Mouse (Mus musculus): ENCODE results near the gene Psmc1. TPM values are rescaled to one million over a fixed set of nuclear protein-coding genes. Genes with fewer than 3 reads are reported as not detected.

The Psmc1 gene
- 155 and 160 TPM in 2 replicates for polyA plus RNA-seq (2015; fragmentation: Nextera tagmentation; extraction: Ambion mirVana)

DNA sequence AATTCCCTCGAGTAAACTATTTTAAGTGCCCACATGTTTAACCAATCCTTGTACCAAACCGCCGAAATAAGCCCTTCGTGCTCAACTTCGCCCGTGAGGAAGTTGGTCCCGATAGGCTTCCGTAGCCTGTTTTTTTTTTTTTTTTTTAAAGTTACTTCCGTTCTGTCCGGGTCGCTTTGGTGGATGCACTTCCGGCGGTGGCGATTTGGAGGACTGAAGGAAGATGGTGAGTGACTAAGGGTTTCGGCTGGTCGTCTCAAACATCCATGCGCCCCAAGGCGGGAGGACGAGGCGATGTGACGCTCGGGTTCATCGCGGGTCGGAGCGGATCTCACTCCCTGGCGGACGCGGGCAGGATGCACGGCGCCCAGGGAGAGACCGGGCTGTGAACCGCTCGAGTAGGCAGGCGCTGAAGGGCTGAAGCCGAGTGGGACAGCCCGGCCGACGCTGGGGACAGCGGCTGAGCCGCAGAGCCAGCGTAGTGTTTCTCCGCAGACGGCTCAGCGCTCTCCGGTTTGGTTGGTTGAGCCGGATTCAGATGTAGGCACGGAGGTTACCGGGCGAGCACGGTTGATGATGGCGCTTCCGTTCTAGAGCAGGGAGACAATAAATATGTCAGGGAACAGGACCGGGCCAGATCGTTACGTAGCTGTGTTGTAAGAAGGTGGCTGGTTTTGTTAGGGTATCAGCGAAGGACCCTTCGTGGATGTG lies at the start of gene Psmc1:
Gene Psmc1, plus strand, starts transcription at position 169 of the 711 bp plus-strand sequence.
- TF ChIP-seq CTCF (IDR thresholded peaks at IDR 0.05), result peak; percentile 13; the same call in 1 of the 2 replicates
- peak; percentile 86 for TF ChIP-seq EP300 (IDR thresholded peaks at IDR 0.05)
- Histone ChIP-seq H3K9me3 (ENCODE audit: low read length) (no peaks in the 10 kb centered on the region), H3K27me3 (replicated peaks; ENCODE audit: insufficient read depth, low read length) (no peaks in the 10 kb centered on the region), H3K9ac (replicated peaks; ENCODE audit: low read depth) (peak within 1 kb of the TSS; percentile 91), H3K4me2 (replicated peaks; ENCODE audit: low read depth, low read length) (peak within 1 kb of the TSS; percentile 76), H3K4me3 (ENCODE audit: low read depth, low read length) (peak within 1 kb of the TSS; percentile 87), H3K27ac (ENCODE audit: low read length) (peak within 1 kb of the TSS; percentile 93), H3K4me1 (ENCODE audit: insufficient read depth, low read depth, low read length) (peaks cover 5% of the 10 kb centered on the region; the same call in 1 of the 2 replicates), H3K36me3 (ENCODE audit: insufficient read depth, low read length) (peaks cover 13% of the 10 kb centered on the region)
- under 1% methylated on average over 58 of the region's 58 CpGs for WGBS
- peak; percentile 93 for DNase-seq (ENCODE audit: low spot score)
- ATAC-seq, result peak; percentile 84

DNA sequence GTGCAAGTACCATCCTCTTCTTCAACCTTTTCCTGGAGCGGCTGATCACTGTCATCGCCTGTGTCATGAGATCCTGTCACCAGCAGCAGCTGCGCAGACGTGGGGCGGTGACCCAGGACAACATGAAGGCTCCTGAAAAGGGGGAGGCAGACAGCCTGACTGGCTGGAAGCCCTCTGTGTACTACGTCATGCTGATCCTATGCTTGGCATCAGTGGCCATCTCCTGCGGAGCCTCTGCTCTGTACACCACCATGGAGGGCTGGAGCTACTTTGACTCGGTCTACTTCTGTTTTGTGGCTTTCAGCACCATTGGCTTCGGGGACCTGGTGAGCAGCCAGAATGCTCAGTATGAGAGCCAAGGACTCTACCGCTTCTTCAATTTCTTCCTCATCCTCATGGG lies 48.9 kb upstream of the Psmc1 start:
- no peak overlapping the region for H3K4me2 ChIP-seq (replicated peaks; ENCODE audit: low read depth, low read length)
- H3K36me3 ChIP-seq (ENCODE audit: insufficient read depth, low read length), result no peaks in the 10 kb centered on the region
- ATAC-seq (no peak), DNase-seq (ENCODE audit: low spot score) (no peak)
- H3K9me3 ChIP-seq (ENCODE audit: low read length), result no peaks in the 10 kb centered on the region
- H3K4me3 ChIP-seq (ENCODE audit: low read depth, low read length), result no peak overlapping the region
- no peaks in the 10 kb centered on the region for H3K27me3 ChIP-seq (replicated peaks; ENCODE audit: insufficient read depth, low read length)
- 87% methylated on average over 10 of the region's 10 CpGs for WGBS
- H3K27ac ChIP-seq (ENCODE audit: low read length), result no peak overlapping the region
- H3K4me1 ChIP-seq (ENCODE audit: insufficient read depth, low read depth, low read length), result no peaks in the 10 kb centered on the region
- TF ChIP-seq CTCF (IDR thresholded peaks at IDR 0.05) (no peak), EP300 (IDR thresholded peaks at IDR 0.05) (no peak)
- no peak overlapping the region for H3K9ac ChIP-seq (replicated peaks; ENCODE audit: low read depth)

DNA sequence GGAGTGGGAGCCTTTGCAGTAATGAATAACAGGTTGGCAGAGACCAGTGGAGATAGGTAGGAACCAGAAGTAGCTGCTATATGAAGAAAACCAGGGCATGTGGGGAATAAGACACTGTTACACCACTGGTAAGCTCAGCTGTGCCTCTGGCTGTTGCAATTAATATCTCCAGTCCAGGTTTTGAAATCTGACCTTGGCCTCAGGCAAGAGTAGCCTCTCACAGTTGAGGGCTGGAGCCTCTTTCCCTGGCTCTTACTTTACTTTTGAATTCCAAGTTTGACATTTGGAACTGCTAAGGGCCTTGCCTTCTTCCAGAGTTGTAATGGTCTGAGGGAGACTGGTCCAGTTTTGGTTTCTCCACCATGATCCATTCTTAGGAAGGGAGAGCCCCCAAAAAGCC lies 48.1 kb upstream of the Psmc1 start:
- no peak overlapping the region for H3K9ac ChIP-seq (replicated peaks; ENCODE audit: low read depth)
- no peaks in the 10 kb centered on the region for H3K27me3 ChIP-seq (replicated peaks; ENCODE audit: insufficient read depth, low read length)
- peak overlapping the region; percentile 57 for H3K27ac ChIP-seq (ENCODE audit: low read length)
- H3K36me3 ChIP-seq (ENCODE audit: insufficient read depth, low read length), result no peaks in the 10 kb centered on the region
- no peak overlapping the region for H3K4me2 ChIP-seq (replicated peaks; ENCODE audit: low read depth, low read length)
- H3K9me3 ChIP-seq (ENCODE audit: low read length), result no peaks in the 10 kb centered on the region
- DNase-seq (ENCODE audit: low spot score), result peak; percentile 87
- no peak overlapping the region for H3K4me3 ChIP-seq (ENCODE audit: low read depth, low read length)
- no peaks in the 10 kb centered on the region for H3K4me1 ChIP-seq (ENCODE audit: insufficient read depth, low read depth, low read length)
- no peak for TF ChIP-seq CTCF (IDR thresholded peaks at IDR 0.05)
- peak; percentile 61 for TF ChIP-seq EP300 (IDR thresholded peaks at IDR 0.05)
- ATAC-seq, result peak; percentile 77

DNA sequence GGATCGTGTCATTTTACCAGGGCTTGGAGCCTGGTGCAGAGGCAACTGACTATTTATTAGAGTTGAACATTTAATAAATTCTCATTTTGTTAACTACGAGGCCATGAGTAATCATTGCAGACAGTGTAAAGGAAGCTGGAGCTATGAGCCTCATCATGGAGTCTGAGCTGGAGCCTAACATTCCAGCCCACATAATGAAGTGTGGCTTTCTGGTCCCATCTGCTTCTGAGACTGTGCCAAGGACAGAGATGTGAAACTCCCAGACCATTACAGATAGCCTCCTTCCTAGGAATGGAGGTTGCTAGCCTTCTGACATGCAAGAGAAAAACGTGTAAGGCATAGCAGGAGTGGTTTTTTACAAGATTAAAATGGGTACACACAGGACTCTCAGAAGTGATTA lies 47.4 kb upstream of the Psmc1 start:
- ATAC-seq (peak; percentile 82), DNase-seq (ENCODE audit: low spot score) (peak; percentile 77)
- Histone ChIP-seq H3K36me3 (ENCODE audit: insufficient read depth, low read length) (no peaks in the 10 kb centered on the region), H3K27me3 (replicated peaks; ENCODE audit: insufficient read depth, low read length) (no peaks in the 10 kb centered on the region), H3K9ac (replicated peaks; ENCODE audit: low read depth) (no peak overlapping the region), H3K27ac (ENCODE audit: low read length) (peak overlapping the region; percentile 57), H3K4me3 (ENCODE audit: low read depth, low read length) (no peak overlapping the region), H3K4me1 (ENCODE audit: insufficient read depth, low read depth, low read length) (no peaks in the 10 kb centered on the region), H3K4me2 (replicated peaks; ENCODE audit: low read depth, low read length) (no peak overlapping the region), H3K9me3 (ENCODE audit: low read length) (no peaks in the 10 kb centered on the region)
- TF ChIP-seq EP300 (IDR thresholded peaks at IDR 0.05) (peak; percentile 75), CTCF (IDR thresholded peaks at IDR 0.05) (no peak)
- WGBS, result 41% methylated on average over 3 of the region's 3 CpGs

DNA sequence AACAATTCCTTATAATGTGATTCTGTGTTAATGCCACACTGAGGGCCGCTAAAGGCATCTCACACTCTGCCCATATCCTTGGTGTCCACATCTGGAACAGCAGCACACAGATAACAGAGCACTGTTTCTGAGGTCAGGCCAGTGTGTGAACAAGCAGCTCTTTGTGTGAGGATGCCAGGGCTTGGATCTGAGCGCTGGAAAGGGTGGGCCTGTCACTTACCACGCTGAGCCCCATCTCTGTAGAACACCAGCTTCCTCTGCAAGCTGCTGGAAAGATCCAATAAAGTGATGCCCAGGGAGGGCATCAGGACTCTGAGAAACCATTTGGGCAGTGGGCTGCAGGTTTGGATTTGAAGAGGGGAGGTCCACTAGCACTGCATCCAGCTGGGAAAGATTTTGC lies 44.8 kb upstream of the Psmc1 start:
- no peak overlapping the region for H3K27ac ChIP-seq (ENCODE audit: low read length)
- no peak for ATAC-seq
- H3K36me3 ChIP-seq (ENCODE audit: insufficient read depth, low read length), result no peaks in the 10 kb centered on the region
- no peaks in the 10 kb centered on the region for H3K27me3 ChIP-seq (replicated peaks; ENCODE audit: insufficient read depth, low read length)
- WGBS, result 72% methylated on average over 3 of the region's 3 CpGs
- no peak for TF ChIP-seq EP300 (IDR thresholded peaks at IDR 0.05)
- TF ChIP-seq CTCF (IDR thresholded peaks at IDR 0.05), result no peak
- H3K4me3 ChIP-seq (ENCODE audit: low read depth, low read length), result no peak overlapping the region
- H3K9ac ChIP-seq (replicated peaks; ENCODE audit: low read depth), result no peak overlapping the region
- no peaks in the 10 kb centered on the region for H3K4me1 ChIP-seq (ENCODE audit: insufficient read depth, low read depth, low read length)
- H3K9me3 ChIP-seq (ENCODE audit: low read length), result no peaks in the 10 kb centered on the region
- DNase-seq (ENCODE audit: low spot score), result no peak
- H3K4me2 ChIP-seq (replicated peaks; ENCODE audit: low read depth, low read length), result no peak overlapping the region

DNA sequence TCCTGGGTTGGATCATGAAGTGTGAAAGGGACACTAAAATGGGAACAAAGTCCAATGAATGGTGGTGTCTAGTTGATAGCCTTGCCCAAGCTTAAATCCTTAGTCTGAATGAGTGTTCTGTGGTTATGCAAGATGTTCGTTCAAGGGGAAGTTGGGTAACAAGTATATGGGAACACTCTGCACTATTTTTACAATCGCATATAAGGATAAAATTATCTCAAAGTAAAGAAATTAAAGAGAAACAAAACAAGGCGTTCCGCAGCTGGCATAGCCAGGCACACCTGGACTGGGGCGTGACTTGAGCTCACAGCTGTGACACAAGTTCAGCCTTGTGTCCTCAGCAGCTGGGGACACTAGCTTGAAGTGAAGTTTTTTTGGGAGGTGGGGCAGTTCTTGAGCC lies 42.5 kb upstream of the Psmc1 start:
- H3K9me3 ChIP-seq (ENCODE audit: low read length), result no peaks in the 10 kb centered on the region
- 50% methylated on average over 5 of the region's 5 CpGs for WGBS
- no peak for TF ChIP-seq CTCF (IDR thresholded peaks at IDR 0.05)
- peak; percentile 86 for TF ChIP-seq EP300 (IDR thresholded peaks at IDR 0.05)
- H3K36me3 ChIP-seq (ENCODE audit: insufficient read depth, low read length), result no peaks in the 10 kb centered on the region
- no peaks in the 10 kb centered on the region for H3K27me3 ChIP-seq (replicated peaks; ENCODE audit: insufficient read depth, low read length)
- no peak overlapping the region for H3K4me2 ChIP-seq (replicated peaks; ENCODE audit: low read depth, low read length)
- H3K4me1 ChIP-seq (ENCODE audit: insufficient read depth, low read depth, low read length), result no peaks in the 10 kb centered on the region
- peak overlapping the region; percentile 57 for H3K27ac ChIP-seq (ENCODE audit: low read length)
- ATAC-seq (peak; percentile 79), DNase-seq (ENCODE audit: low spot score) (peak; percentile 88)
- no peak overlapping the region for H3K9ac ChIP-seq (replicated peaks; ENCODE audit: low read depth)
- no peak overlapping the region for H3K4me3 ChIP-seq (ENCODE audit: low read depth, low read length)
